Mouse (Mus musculus): ENCODE results near the gene Slc12a3.

The Slc12a3 gene

GRCm38 (mm10) chr8:94328932-94329728 is at the start of gene Slc12a3:
TSS of gene Slc12a3 (plus strand) at chr8:94329201.
- no peak for DNase-seq (ENCODE audit: low spot score in 2 of 2)

- no peak for DNase-seq (ENCODE audit: low spot score in 2 of 2)
Observed at GRCm38 (mm10) chr8:94280001-94280613, 48.9 kb upstream of the Slc12a3 start.

- DNase-seq (ENCODE audit: low spot score in 2 of 2) = no peak
Observed at GRCm38 (mm10) chr8:94282453-94282985, 46.5 kb upstream of the Slc12a3 start.

GRCm38 (mm10) chr8:94284204-94284603 is 44.8 kb upstream of the Slc12a3 start:
- no peak for DNase-seq (ENCODE audit: low spot score in 2 of 2)

- no peak for DNase-seq (ENCODE audit: low spot score in 2 of 2)
Observed at GRCm38 (mm10) chr8:94290606-94291005, 38.4 kb upstream of the Slc12a3 start.

GRCm38 (mm10) chr8:94292072-94292471 is 36.9 kb upstream of the Slc12a3 start:
- DNase-seq (ENCODE audit: low spot score in 2 of 2) = no peak

GRCm38 (mm10) chr8:94292626-94293025 is 36.4 kb upstream of the Slc12a3 start:
- no peak for DNase-seq (ENCODE audit: low spot score in 2 of 2)

GRCm38 (mm10) chr8:94295687-94296086 is 33.3 kb upstream of the Slc12a3 start:
- DNase-seq (ENCODE audit: low spot score in 2 of 2) = no peak

GRCm38 (mm10) chr8:94296312-94296991 is 32.5 kb upstream of the Slc12a3 start:
- no peak for DNase-seq (ENCODE audit: low spot score in 2 of 2)

GRCm38 (mm10) chr8:94297101-94297500 is 31.9 kb upstream of the Slc12a3 start:
- no peak for DNase-seq (ENCODE audit: low spot score in 2 of 2)

- DNase-seq (ENCODE audit: low spot score in 2 of 2) = no peak
Observed at GRCm38 (mm10) chr8:94300809-94301208, 28.2 kb upstream of the Slc12a3 start.

- no peak for DNase-seq (ENCODE audit: low spot score in 2 of 2)
Observed at GRCm38 (mm10) chr8:94304412-94304811, 24.6 kb upstream of the Slc12a3 start.

GRCm38 (mm10) chr8:94306989-94307513 is 21.9 kb upstream of the Slc12a3 start:
- no peak for DNase-seq (ENCODE audit: low spot score in 2 of 2)

- DNase-seq (ENCODE audit: low spot score in 2 of 2) = no peak
Observed at GRCm38 (mm10) chr8:94307652-94308051, 21.3 kb upstream of the Slc12a3 start.

GRCm38 (mm10) chr8:94314069-94314468 is 14.9 kb upstream of the Slc12a3 start:
- DNase-seq (ENCODE audit: low spot score in 2 of 2) = no peak

- DNase-seq (ENCODE audit: low spot score in 2 of 2) = no peak
Observed at GRCm38 (mm10) chr8:94317249-94317648, 11.8 kb upstream of the Slc12a3 start.

GRCm38 (mm10) chr8:94317691-94318090 is 11.3 kb upstream of the Slc12a3 start:
- no peak for DNase-seq (ENCODE audit: low spot score in 2 of 2)

- no peak for DNase-seq (ENCODE audit: low spot score in 2 of 2)
Observed at GRCm38 (mm10) chr8:94320036-94320435, 9.0 kb upstream of the Slc12a3 start.

GRCm38 (mm10) chr8:94322083-94322482 is 6.9 kb upstream of the Slc12a3 start:
- DNase-seq (ENCODE audit: low spot score in 2 of 2) = no peak

- no peak for DNase-seq (ENCODE audit: low spot score in 2 of 2)
Observed at GRCm38 (mm10) chr8:94323041-94323440, 6.0 kb upstream of the Slc12a3 start.

GRCm38 (mm10) chr8:94324071-94324470 is 4.9 kb upstream of the Slc12a3 start:
- no peak for DNase-seq (ENCODE audit: low spot score in 2 of 2)

- DNase-seq (ENCODE audit: low spot score in 2 of 2) = no peak
Observed at GRCm38 (mm10) chr8:94326016-94326415, 3.0 kb upstream of the Slc12a3 start.
